ENCODE assay signal across 9 mouse cellular contexts in genomic region chr11:83445001-83445400, GRCm38 (mm10). TPM values are rescaled to one million over a fixed set of nuclear protein-coding genes. Genes with fewer than 3 reads are reported as not detected.
A peak's percentile ranks its signal among the peaks of the same experiment; 100 is the strongest.
DNase-seq lines count a peak whose midpoint lies in the region; ATAC-seq and TF ChIP-seq lines count a peak whose summit lies in the region.
"Had no signal": no experiment of that assay in that cellular context is flagged by ENCODE, and none has a peak within 500 bp of the region (broad histone marks: within the 10 kb centered on the region; RNA-seq: fewer than 3 reads in every experiment).

No protein-coding gene starts in this region.

- WGBS in intestine, embryonic 15.5 days = 28% methylated on average over 19 of the region's 19 CpGs

- no peak for TF ChIP-seq POLR2A in bone marrow macrophage, adult 2 months (IDR thresholded peaks at IDR 0.05; ENCODE audit: borderline replicate concordance, low read depth, low read length)

- peak overlapping the region; percentile 58 for H3K4me2 ChIP-seq in intestine, embryonic 15.5 days (replicated peaks)

- H3K9me3 ChIP-seq in intestine, embryonic 15.5 days = no peaks in the 10 kb centered on the region

- no peaks in the 10 kb centered on the region for H3K4me1 ChIP-seq in bone marrow macrophage, adult 2 months (ENCODE audit: control insufficient read depth, insufficient read depth, low read length)
- peaks cover 39% of the 10 kb centered on the region for H3K4me1 ChIP-seq in intestine, embryonic 15.5 days (replicated peaks)

- TF ChIP-seq CTCF in layer of hippocampus, adult 2 months (conservative IDR thresholded peaks at IDR 0.05) = peak; percentile 27
- no peak for TF ChIP-seq CTCF in bone marrow macrophage, adult 2 months (IDR thresholded peaks at IDR 0.05; ENCODE audit: low read depth, low read length)

- DNase-seq in layer of hippocampus, adult 2 months (ENCODE audit: low spot score in 2 of 2) = no peak
- DNase-seq in layer of hippocampus, adult 9-11 months = no peak
- peak; percentile 26 to 27 for DNase-seq in natural killer cell, adult 2 months (ENCODE audit: low spot score in 2 of 2)
- no peak for DNase-seq in left cerebral cortex, adult 9 months (ENCODE audit: low spot score in 2 of 2)
- DNase-seq in cerebellum, adult 8-10 months = no peak
- DNase-seq in kidney, postnatal 10 days = no peak
- DNase-seq: gastrocnemius, postnatal 10 days had no signal

- H3K27me3 ChIP-seq in intestine, embryonic 15.5 days (replicated peaks) = peaks cover 36% of the 10 kb centered on the region

- ATAC-seq in intestine, embryonic 15.5 days = no peak

- no peaks in the 10 kb centered on the region for H3K36me3 ChIP-seq in intestine, embryonic 15.5 days

- H3K4me3 ChIP-seq in layer of hippocampus, adult 2 months = peak overlapping the region; percentile 29
- peak overlapping the region; percentile 29; the same call in 1 of the 2 replicates for H3K4me3 ChIP-seq in bone marrow macrophage, adult 2 months (ENCODE audit: insufficient read depth, low read length)
- H3K4me3 ChIP-seq in intestine, embryonic 15.5 days (replicated peaks) = peak overlapping the region; percentile 27

- no peak overlapping the region for H3K27ac ChIP-seq in layer of hippocampus, adult 2 months
- no peak overlapping the region for H3K27ac ChIP-seq in bone marrow macrophage, adult 2 months (ENCODE audit: insufficient read depth, low read depth, low read length)
- H3K27ac ChIP-seq in intestine, embryonic 15.5 days = no peak overlapping the region

- H3K9ac ChIP-seq in intestine, embryonic 15.5 days = peak overlapping the region; percentile 20; the same call in 1 of the 2 replicates

RNA-seq across cellular contexts. Expression of gene 1700020L24Rik, which starts 7.5 kb away (rescaled TPM):
- total RNA-seq in layer of hippocampus, adult 2 months (2021) = not detected
- not detected in 2 replicates for polyA plus RNA-seq in bone marrow macrophage, adult 2 months (2012; ENCODE audit: insufficient read depth, insufficient read length, missing spikeins)
- 0.76 and 0.87 TPM in 2 replicates for polyA plus RNA-seq in intestine, embryonic 15.5 days (2015; fragmentation: Nextera tagmentation; extraction: Ambion mirVana)

RNA-seq across cellular contexts. Expression of gene Gas2l2, which starts 15.7 kb away (rescaled TPM):
- under 1 TPM in 1 of 2 experiments, not detected in 1; 0.28 TPM for total RNA-seq in layer of hippocampus, adult 2 months (2021)
- polyA plus RNA-seq in bone marrow macrophage, adult 2 months (2012; ENCODE audit: insufficient read depth, insufficient read length, missing spikeins) = not detected in 2 replicates
- 0.13 TPM in 1 of 2 replicates, not detected in the other for polyA plus RNA-seq in intestine, embryonic 15.5 days (2015; fragmentation: Nextera tagmentation; extraction: Ambion mirVana)
- total RNA-seq: gastrocnemius, postnatal 10 days had no signal

RNA-seq across cellular contexts. Expression of gene Mmp28, which starts 17.9 kb away (rescaled TPM):
- 1 to 10 TPM; 3.0 to 3.3 TPM for total RNA-seq in layer of hippocampus, adult 2 months (2021)
- polyA plus RNA-seq in bone marrow macrophage, adult 2 months (2012; ENCODE audit: insufficient read depth, insufficient read length, missing spikeins) = 0.57 and 0.58 TPM in 2 replicates
- polyA plus RNA-seq in intestine, embryonic 15.5 days (2015; fragmentation: Nextera tagmentation; extraction: Ambion mirVana) = 1.4 and 1.5 TPM in 2 replicates

RNA-seq across cellular contexts. Expression of gene Taf15, which starts 27.9 kb away (rescaled TPM):
- 10 to 100 TPM; 81.2 to 93.6 TPM for total RNA-seq in layer of hippocampus, adult 2 months (2021)
- 81.6 and 104 TPM in 2 replicates for polyA plus RNA-seq in bone marrow macrophage, adult 2 months (2012; ENCODE audit: insufficient read depth, insufficient read length, missing spikeins)
- 12.9 and 13.9 TPM in 2 replicates for polyA plus RNA-seq in intestine, embryonic 15.5 days (2015; fragmentation: Nextera tagmentation; extraction: Ambion mirVana)

RNA-seq across cellular contexts. Expression of gene Rasl10b, which starts 36.1 kb away (rescaled TPM):
- total RNA-seq in layer of hippocampus, adult 2 months (2021) = 100 to 1,000 TPM; 229 to 234 TPM
- not detected in 2 replicates for polyA plus RNA-seq in bone marrow macrophage, adult 2 months (2012; ENCODE audit: insufficient read depth, insufficient read length, missing spikeins)
- polyA plus RNA-seq in intestine, embryonic 15.5 days (2015; fragmentation: Nextera tagmentation; extraction: Ambion mirVana) = 2.3 and 2.6 TPM in 2 replicates

Comparison
In these comparisons a context has a peak if more than half of its experiments do, and no peak if none do; other contexts are left out.
1. DNase-seq: peak in natural killer cell, adult 2 months (2 of 2); none in layer of hippocampus, adult 2 months (0 of 2), layer of hippocampus, adult 9-11 months (single experiment), left cerebral cortex, adult 9 months (0 of 2), cerebellum, adult 8-10 months (single experiment) and kidney, postnatal 10 days (single experiment).
2. Peak in every context shown above with its lines, with median percentiles within 50 percentile points of each other: H3K4me3 ChIP-seq.